Mouse (Mus musculus) lung, adult 2 months (tissue): ENCODE data around the gene Syf2.

ENCODE experiments used
- CTCF ChIP-seq: fragments of 200-500 bp; IDR thresholded peaks from 2 replicates; pipeline ENCODE4 v1.5.1; 2011; ENCODE audit warnings: mild to moderate bottlenecking, low read length, control low read depth; ENCODE audit not compliant: insufficient read depth
- POLR2A ChIP-seq: fragments of 200-500 bp; IDR thresholded peaks from 2 replicates; pipeline ENCODE4 v1.6.1; 2011; ENCODE audit warnings: low read depth, mild to moderate bottlenecking, control low read depth, low read length, borderline replicate concordance; ENCODE audit errors: extremely low read depth

GRCm38 (mm10) chr4:134930684-134931481, at the start of gene Syf2:
- no peak for TF ChIP-seq CTCF
- peak; percentile 75; the same call in 1 of the 2 replicates for TF ChIP-seq POLR2A
